Mouse (Mus musculus) kidney, postnatal 25 days (tissue): ENCODE measurements around the gene Dvl1.

Source experiments
- DNase-seq, 2 experiments: peaks; one replicate each; pipeline ENCODE4 v3.0.0; 2021; ENCODE audit warnings: mixed read lengths in 2 of 2

Dvl1 gene

GRCm38 (mm10) chr4:155883587-155883986 lies 36.4 kb downstream of the Dvl1 start:
- DNase-seq = peak in 1 of 2 experiments; percentile 36

- no peak for DNase-seq
These were observed 39.1 kb downstream of the Dvl1 start for GRCm38 (mm10) chr4:155886330-155886729.

GRCm38 (mm10) chr4:155887674-155888073 lies 40.5 kb downstream of the Dvl1 start:
- DNase-seq = peak in 1 of 2 experiments; percentile 31

GRCm38 (mm10) chr4:155888181-155888580 lies 41.0 kb downstream of the Dvl1 start:
- DNase-seq = peak in 1 of 2 experiments; percentile 26

- peak in 1 of 2 experiments; percentile 26 for DNase-seq
These were observed 42.1 kb downstream of the Dvl1 start for GRCm38 (mm10) chr4:155889316-155889715.

GRCm38 (mm10) chr4:155891011-155891471 lies 43.8 kb downstream of the Dvl1 start:
- peak; percentile 30 to 55 for DNase-seq

GRCm38 (mm10) chr4:155891551-155892001 lies 44.4 kb downstream of the Dvl1 start, which contains the start of the genes Pusl1 and Acap3:
Gene Pusl1 (minus strand): TSS chr4:155891781.
Gene Acap3 (plus strand): TSS chr4:155891822.
- peak; percentile 97 to 99 for DNase-seq

GRCm38 (mm10) chr4:155892017-155892416 lies 44.8 kb downstream of the Dvl1 start:
- DNase-seq = peak; percentile 84 to 92

GRCm38 (mm10) chr4:155892438-155893211 lies 45.4 kb downstream of the Dvl1 start:
- DNase-seq = peak; percentile 28 to 65

- peak; percentile 1 to 28 for DNase-seq
These were observed 46.0 kb downstream of the Dvl1 start for GRCm38 (mm10) chr4:155893212-155893690.

GRCm38 (mm10) chr4:155894311-155894881 lies 47.2 kb downstream of the Dvl1 start:
- DNase-seq = peak; percentile 62 to 79

- DNase-seq = peak; percentile 74 to 76
These were observed 48.0 kb downstream of the Dvl1 start for GRCm38 (mm10) chr4:155895216-155895615.

GRCm38 (mm10) chr4:155895826-155896225 lies 48.6 kb downstream of the Dvl1 start:
- DNase-seq = peak; percentile 1 to 20

- peak; percentile 1 to 26 for DNase-seq
These were observed 49.3 kb downstream of the Dvl1 start for GRCm38 (mm10) chr4:155896461-155896860.

GRCm38 (mm10) chr4:155898318-155898717 lies 51.1 kb downstream of the Dvl1 start:
- DNase-seq = peak in 1 of 2 experiments; percentile 1

- DNase-seq = peak; percentile 1 to 39
These were observed 52.2 kb downstream of the Dvl1 start for GRCm38 (mm10) chr4:155899355-155899754.

GRCm38 (mm10) chr4:155901205-155901604 lies 54.0 kb downstream of the Dvl1 start:
- DNase-seq = peak; percentile 50 to 77

- DNase-seq = peak; percentile 0 to 27
These were observed 56.0 kb downstream of the Dvl1 start for GRCm38 (mm10) chr4:155903246-155903645.

GRCm38 (mm10) chr4:155904318-155905102 lies 57.3 kb downstream of the Dvl1 start:
- peak; percentile 42 to 47 for DNase-seq

- peak; percentile 0 to 26 for DNase-seq
These were observed 58.4 kb downstream of the Dvl1 start for GRCm38 (mm10) chr4:155905634-155906033.

GRCm38 (mm10) chr4:155906125-155906524 lies 58.9 kb downstream of the Dvl1 start:
- DNase-seq = peak; percentile 0 to 35

GRCm38 (mm10) chr4:155907003-155907402 lies 59.8 kb downstream of the Dvl1 start:
- DNase-seq = peak in 1 of 2 experiments; percentile 1

GRCm38 (mm10) chr4:155908281-155908680 lies 61.1 kb downstream of the Dvl1 start:
- DNase-seq = peak; percentile 1 to 18
